Mouse (Mus musculus) kidney, adult 9 months (tissue): ENCODE data around the gene Timd4.

Experiments
- DNase-seq: peaks from one replicate; pipeline ENCODE4 v3.0.0; 2022

Timd4 gene

GRCm38 (mm10) chr11:46810511-46810910, at the start of gene Timd4:
Gene Timd4, plus strand, starts transcription at chr11:46810800.
- no peak for DNase-seq

DNA sequence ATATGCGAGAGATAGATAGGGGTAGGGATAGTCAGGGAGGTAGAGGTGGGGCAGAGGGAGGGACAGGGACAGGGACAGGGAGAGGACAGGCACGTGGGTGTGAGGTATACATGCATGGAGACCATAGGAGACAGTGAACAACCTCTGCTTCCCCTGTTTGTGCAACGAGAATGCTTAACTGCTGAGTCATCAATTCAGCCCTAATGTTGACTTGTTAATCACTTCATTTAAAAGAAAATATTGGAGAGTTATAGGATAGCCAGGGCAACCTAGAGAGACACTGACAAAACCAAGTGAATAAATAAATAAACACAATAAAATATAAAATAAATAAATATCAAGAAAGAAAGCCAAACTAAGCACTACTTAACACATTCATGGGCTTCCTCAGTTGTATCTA, 33.7 kb upstream of the Timd4 start:
- no peak for DNase-seq

DNA sequence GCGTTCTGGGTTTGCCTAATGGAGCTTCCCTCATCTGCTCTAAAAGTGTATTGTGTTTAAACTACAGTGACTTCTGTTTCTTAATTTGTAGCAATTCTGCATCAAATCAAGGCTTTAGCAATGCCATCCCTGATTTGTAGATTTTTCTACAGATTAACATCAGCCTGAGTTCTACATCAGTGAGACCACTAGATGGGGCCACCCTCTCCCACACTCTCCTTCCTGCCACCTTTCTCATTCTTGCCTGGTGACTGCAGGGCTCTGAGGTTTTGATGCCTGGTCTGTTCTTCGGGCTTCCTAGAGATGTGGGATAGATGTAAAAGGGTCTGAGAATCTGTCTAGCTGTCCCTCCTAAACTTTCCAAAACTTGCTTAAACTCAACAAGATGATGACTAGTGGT, 30.8 kb upstream of the Timd4 start:
- DNase-seq, result no peak

DNA sequence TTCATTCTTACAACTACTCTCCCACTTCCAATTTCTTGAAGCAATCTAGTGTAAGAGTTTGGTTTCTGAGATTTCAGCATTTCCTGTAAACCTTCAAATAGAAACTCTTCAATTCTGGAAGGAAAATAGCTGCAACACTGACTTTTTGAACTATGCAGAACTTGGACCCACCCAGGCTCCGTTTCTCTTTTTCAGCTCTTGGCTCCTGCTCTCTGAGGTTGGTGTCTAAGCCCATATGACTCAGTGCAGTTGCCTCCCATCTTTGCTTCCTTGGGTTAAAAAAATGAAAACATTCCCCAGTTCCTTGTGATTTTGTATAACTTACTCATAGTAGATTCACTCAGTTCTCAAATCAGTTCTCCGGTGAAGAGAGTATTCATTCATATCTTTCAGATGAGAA, 6.2 kb upstream of the Timd4 start:
- DNase-seq, result no peak

DNA sequence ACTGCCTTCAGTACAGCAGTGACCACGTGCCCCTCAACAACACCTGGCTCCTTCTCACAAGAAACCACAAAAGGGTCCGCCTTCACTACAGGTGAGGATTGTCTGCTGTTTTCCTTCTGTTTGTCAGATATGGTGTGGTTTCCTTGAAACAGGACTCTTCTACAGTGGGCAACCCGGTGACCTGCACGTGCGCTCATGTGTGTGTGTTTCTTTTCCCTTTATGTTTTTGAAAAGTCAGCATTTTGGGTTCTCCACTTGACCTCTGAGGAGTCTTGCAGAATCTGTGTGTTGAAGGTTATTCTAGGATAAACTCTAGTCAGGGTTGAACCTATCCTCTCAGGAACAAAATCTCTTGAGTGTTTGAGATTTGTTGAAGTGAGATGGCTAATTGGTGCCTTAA, 7.1 kb downstream of the Timd4 start:
- DNase-seq, result no peak

DNA sequence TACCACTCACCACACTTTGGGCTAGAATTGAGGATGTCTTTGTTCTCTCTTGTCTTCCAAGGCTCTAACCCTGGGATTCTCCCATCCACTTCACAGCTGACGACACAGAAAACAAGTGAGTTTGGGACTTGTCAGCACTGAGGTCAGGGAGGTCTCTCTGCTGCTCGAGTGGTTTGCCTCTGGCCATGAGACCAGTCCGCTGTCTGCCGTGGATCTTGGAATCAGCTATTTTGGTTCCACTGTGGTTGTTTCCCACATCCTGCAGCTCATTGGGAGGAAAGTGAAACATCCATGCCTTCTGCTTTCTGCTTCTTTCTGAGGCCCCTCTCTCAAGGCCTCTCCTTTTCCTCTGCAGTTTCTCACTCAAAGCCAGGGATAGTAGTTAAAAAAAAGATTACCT, 9.3 kb downstream of the Timd4 start:
- DNase-seq, result peak; percentile 3

GRCm38 (mm10) chr11:46830348-46830747, 19.7 kb downstream of the Timd4 start:
- no peak for DNase-seq

- no peak for DNase-seq
Observed at GRCm38 (mm10) chr11:46835080-46835479, 24.5 kb downstream of the Timd4 start.

DNA sequence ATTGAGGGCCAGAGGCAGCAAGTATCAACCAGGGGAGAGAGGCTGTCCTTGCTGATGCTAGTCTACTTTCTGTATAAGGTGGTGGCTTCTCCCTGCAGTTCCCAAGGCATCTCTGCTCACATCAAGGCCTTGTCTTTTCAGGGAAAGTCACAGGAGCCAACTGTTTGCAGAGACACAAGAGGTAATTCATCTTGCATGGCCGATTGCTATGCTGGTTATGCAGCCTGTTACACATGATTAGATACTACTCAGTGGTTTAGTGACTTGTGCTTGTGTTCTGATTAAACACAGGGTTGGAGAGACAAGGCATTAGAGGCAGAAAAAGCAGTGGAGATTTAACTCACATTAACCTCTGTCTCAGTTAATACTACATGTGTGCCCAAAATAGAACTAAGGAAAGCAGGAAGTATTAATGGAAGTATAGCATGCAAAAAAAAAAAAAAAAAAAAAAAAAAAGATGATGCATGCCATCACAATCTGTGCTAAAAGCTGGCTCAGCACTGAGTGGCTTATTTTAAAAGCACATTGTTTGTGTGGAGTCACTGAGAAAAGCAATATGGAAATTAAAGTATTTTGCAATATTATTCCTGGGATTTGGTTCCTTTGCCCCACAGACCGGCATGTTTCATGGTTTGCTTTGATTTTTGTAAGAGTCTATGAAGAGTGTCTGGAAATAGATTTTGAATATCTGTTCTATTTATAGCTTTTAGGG, 31.6 kb downstream of the Timd4 start:
- DNase-seq, result no peak

GRCm38 (mm10) chr11:46846661-46847060, 36.1 kb downstream of the Timd4 start:
- DNase-seq, result peak; percentile 45

- DNase-seq, result no peak
Observed at GRCm38 (mm10) chr11:46847827-46848220, 37.2 kb downstream of the Timd4 start.

- no peak for DNase-seq
Observed at GRCm38 (mm10) chr11:46848221-46848971, 37.8 kb downstream of the Timd4 start.

GRCm38 (mm10) chr11:46864809-46865208, 54.2 kb downstream of the Timd4 start:
- DNase-seq, result peak; percentile 11

- no peak for DNase-seq
Observed at GRCm38 (mm10) chr11:46868594-46868993, 58.0 kb downstream of the Timd4 start.

DNA sequence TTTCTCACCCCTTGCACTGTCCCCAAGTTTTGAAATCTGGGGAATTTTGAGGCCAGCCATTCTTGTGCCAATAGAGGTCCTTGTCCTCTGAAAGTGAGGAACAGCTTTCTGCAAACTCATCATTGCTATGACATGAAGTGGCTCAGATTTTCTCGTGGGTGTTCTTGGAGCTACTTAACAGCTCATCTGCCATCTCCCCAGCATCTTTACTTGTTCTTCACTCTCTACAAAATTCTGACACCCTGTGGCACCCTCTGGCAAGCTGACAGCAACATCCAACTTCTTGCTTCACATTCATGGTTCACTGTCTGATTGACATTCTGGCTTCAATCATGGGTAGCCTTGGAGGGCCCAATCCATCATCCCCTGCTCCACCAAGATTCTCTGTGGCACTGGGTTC, 65.2 kb downstream of the Timd4 start:
- DNase-seq, result no peak

DNA sequence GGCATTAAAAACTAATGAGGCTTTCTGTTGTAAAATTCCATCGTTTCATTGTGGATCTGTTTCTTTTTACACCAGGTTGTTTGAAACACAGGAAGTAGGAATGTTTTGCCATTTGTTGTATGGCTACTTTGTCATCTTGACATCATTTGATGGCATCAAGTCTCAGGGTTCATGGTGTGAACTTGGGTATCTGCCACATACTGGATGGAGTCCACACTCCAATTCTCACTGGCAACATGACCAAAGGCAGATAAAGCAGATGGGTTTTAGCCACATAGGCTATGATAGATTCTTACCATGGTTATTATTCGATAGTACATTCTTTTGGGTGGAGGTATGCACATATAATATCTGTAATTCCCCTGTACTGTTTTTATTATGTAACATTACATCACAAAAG, 71.9 kb downstream of the Timd4 start:
- no peak for DNase-seq

- no peak for DNase-seq
Observed at GRCm38 (mm10) chr11:46889093-46889492, 78.5 kb downstream of the Timd4 start.
